Mouse (Mus musculus) brown adipose tissue, adult 24 weeks (tissue): Measurements from ENCODE around the gene Podxl2. TPM values are rescaled to one million over a fixed set of nuclear protein-coding genes. Genes with fewer than 3 reads are reported as not detected.

Experiments
- H3K27ac ChIP-seq: fragments of 200-500 bp; replicated peaks from 2 replicates; pipeline ENCODE4 v1.5.1; 2012; ENCODE audit warnings: low read depth, mild to moderate bottlenecking, low read length
- H3K4me1 ChIP-seq: fragments of 200-500 bp; 2 replicates; pipeline ENCODE4 v1.6.1; 2012; ENCODE audit warnings: low read length, mixed read lengths; ENCODE audit not compliant: control insufficient read depth, insufficient read depth, insufficient read length
- H3K4me3 ChIP-seq: fragments of 200-500 bp; 2 replicates; pipeline ENCODE4 v1.5.1; 2012; ENCODE audit warnings: low read depth, mild to moderate bottlenecking, low read length, moderate library complexity; ENCODE audit not compliant: insufficient read depth
- polyA plus RNA-seq: library from polyadenylated mRNA; stranded (reverse); fragments of >200 nt; gene quantifications from 2 replicates; pipeline ENCODE4 v1.2.4, GENCODE M21; 2012; ENCODE audit not compliant: missing spikeins, insufficient read depth, insufficient read length

Podxl2 gene
- polyA plus RNA-seq, 1 experiment, result 1.1 TPM

DNA sequence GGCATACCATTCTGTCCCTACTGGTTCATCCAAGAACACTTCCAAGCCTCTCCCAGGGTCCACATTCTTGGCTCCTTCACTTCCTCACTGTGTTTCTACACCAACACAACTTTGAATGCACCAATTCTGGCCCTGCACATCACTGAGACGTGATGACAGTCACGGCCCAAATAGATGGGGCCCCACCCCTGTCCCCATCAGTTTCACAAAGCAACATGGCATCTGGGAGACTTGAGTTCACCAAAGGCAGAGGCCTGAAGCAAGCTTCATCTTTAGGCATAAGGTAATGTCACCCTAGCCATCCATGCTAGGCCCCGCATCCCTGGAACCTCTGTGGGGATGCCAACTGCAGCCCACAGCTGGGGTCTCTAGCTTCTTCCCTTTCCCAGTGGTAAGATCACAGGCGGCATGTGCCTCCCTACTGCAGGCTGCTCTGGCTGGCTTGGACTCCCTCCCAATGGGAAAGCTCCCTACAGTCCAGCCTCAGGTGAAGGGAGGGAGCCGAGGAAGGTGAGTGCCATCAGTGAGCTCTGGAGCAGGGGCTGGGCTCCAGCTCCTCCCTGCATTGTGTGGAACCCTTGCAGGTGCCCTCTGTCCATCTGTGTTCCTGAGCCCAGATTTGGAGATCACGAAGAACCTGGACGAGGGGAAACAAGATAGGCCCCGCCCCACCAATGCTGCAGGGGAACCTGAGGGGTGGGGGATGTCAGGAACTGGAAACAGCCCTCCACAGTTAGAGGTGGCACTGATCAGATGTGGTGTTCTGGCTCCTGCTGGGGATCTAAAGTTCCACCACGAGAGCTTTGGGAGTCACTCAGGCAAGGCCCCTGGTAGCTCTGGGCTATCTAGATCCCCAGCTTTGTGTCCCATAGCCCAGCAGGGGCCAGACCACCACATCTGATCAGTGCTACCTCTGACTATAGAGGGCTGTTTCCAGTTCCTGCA lies 30.8 kb downstream of the Podxl2 start:
- peaks cover 5% of the 10 kb centered on the region; the same call in 1 of the 2 replicates for H3K4me1 ChIP-seq
- H3K4me3 ChIP-seq, result no peak overlapping the region
- no peak overlapping the region for H3K27ac ChIP-seq

DNA sequence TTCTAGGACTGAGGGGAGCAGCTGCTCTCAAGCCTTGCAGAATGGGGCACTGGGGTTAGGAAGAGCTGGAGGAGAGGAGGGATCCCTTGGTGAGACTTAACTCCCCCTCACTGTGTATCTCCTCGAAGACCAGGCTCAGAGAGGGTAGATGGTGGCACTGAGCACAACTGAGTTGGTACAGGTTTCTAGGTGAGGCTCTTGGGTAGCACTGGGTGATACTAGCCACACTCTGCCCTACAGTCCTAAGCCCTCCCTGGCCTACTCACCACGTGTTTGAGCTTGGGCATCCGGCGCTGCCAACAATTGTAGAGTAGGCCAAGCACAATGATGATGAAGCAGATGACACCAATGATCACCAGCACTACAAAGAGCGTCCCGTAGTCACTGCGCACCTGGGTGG lies 31.6 kb downstream of the Podxl2 start:
- Histone ChIP-seq H3K27ac (no peak overlapping the region), H3K4me3 (peak overlapping the region; percentile 62), H3K4me1 (peaks cover 5% of the 10 kb centered on the region; the same call in 1 of the 2 replicates)

DNA sequence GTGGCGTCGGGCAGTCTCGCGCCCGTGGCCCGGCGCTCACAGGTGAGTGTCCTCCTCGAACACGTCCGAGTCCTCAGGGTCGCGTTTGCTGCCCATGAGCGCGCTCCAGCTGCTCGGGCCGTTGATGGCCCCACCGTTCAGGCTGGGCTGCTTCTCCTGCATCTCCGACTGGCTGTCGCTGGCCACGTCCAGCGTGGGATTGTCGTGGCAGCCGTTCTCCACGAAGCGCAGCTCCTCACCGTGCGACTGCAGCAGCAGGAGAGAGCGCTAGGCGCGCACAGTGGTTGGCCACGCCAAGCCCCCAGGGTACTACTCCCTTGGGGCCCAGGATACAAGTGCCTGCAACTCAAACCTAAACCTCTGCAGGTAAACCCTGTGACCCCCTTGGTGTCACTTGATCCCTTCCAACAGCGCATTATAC lies 32.1 kb downstream of the Podxl2 start:
- H3K4me1 ChIP-seq, result peaks cover 5% of the 10 kb centered on the region; the same call in 1 of the 2 replicates
- H3K4me3 ChIP-seq, result peak overlapping the region; percentile 62
- H3K27ac ChIP-seq, result no peak overlapping the region

DNA sequence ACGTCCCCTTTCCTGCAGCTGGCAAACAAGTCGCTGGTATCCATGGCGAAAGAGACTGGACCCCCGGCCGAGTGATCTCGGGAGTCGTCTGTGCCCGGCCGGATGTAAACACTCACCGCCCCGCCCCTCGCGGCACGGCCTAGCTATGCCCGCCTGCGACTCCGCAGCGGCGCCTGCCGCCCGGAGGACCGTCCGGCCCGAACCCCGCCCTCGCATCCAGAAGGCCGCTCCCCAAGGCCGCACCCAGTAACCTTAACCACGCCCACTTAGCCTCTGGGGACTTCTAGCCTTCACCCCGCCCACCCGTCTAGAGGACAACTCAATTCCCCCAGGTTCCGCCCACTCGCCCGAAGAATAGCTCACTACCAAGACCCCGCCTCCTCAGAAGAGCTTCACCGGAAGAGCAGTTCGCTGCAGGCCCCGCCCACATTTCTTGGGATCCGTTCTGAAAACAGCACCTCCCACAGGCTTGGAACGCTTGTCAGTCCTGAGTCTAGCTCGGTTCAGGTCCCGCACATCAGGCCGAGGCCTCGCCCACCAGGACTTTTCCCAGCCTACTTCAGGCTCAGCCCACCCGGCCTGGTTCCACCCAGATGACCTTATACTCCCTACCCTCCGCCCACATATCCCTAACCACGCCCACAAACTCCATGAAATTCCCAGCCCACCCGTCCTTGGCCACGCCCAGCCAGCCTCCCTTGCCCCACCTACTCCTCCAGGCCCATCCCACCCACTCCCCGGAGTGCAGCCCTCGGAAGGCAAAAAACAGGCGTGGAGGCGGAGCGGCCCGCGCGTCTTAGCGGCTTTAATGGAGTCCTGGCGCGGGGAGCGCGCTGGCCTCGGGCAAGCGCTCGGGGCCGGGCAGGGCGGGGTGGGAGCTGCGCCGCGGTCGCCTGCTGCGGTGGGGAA lies 32.8 kb downstream of the Podxl2 start, which contains the start of gene Abtb1:
Gene Abtb1, minus strand, starts transcription at position 204 of the 909 bp plus-strand sequence.
- Histone ChIP-seq H3K4me1 (peaks cover 5% of the 10 kb centered on the region; the same call in 1 of the 2 replicates), H3K4me3 (peak within 1 kb of the TSS; percentile 73)

DNA sequence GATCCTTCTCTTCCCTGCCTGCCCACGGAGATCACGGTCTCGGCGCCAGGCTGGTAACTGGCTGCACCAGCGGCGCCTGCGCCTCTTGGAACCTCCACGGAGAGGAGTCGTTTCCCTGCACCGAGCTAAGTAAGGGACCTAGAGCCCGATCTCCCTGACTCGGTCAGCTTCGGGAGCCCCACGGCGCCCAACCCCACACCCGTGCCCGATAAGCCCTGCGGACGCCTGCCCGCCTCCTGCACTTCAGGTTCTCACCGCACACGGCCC lies 33.4 kb downstream of the Podxl2 start:
- Histone ChIP-seq H3K4me1 (peaks cover 5% of the 10 kb centered on the region; the same call in 1 of the 2 replicates), H3K4me3 (peak overlapping the region; percentile 73), H3K27ac (peak overlapping the region; percentile 53)

More for the DNA sequence above, 32.8 kb downstream of the Podxl2 start, which contains the start of gene Abtb1:
- peak within 1 kb of the TSS; percentile 53 for H3K27ac ChIP-seq

DNA sequence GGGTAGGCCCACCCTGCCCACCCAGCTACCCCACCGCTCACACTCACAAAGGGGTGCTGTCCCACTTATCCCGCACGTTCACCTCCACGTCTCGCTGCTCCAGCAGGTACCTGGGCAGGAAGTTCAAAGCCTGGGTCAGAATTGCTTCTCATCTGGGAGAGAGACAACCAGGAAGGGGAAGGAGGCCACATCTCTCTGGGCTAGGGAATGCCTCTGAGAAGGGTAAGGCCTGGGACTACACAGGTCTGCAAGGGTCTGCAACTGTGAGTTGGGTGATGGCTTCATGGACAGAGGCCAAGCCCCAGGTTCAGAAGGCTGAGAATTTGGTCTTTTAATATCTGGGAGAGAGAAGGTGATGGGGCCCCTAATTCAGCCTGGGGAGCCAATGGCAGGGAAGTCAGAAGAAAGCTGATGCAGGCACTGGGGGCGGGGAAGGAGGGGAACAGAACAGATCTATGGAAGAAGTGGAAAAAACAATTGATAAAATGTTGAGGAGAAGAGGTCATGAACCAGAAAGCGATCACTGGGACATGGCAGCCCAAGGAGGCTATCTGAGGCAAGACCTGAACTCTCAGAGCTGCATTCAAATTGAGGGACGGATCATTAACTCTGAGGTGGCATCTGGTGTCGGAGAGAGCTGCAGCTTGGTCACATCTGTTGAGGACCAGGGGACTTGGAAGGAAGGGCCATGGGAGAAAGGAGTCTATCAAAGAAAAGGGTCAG lies 33.9 kb downstream of the Podxl2 start:
- peak overlapping the region; percentile 73 for H3K4me3 ChIP-seq
- H3K27ac ChIP-seq, result peak overlapping the region; percentile 53; the same call in 1 of the 2 replicates
- peaks cover 5% of the 10 kb centered on the region; the same call in 1 of the 2 replicates for H3K4me1 ChIP-seq

DNA sequence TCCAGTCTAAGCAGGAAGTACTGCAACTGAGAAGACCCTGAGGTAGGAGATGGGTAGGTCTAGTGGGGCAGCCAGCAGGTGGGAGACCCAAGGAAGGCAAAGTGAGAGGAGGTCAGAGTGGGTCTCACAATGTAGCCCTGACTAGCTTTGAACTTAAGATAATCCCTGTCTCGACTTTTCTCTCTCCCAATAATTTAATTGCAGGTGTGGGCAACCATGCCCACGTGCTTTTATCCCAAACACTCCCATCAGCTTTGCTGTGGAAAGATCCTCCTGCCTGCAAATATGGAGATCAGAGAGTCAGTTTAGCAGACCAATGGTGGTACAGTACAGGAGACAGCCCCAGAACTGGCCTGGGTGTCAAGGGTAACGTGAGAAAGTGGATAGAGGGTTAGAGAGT lies 34.6 kb downstream of the Podxl2 start:
- Histone ChIP-seq H3K27ac (no peak overlapping the region), H3K4me1 (peaks cover 5% of the 10 kb centered on the region; the same call in 1 of the 2 replicates), H3K4me3 (0 out of 2 replicates have a peak overlapping the region, but pooled peaks have one; percentile 12)

DNA sequence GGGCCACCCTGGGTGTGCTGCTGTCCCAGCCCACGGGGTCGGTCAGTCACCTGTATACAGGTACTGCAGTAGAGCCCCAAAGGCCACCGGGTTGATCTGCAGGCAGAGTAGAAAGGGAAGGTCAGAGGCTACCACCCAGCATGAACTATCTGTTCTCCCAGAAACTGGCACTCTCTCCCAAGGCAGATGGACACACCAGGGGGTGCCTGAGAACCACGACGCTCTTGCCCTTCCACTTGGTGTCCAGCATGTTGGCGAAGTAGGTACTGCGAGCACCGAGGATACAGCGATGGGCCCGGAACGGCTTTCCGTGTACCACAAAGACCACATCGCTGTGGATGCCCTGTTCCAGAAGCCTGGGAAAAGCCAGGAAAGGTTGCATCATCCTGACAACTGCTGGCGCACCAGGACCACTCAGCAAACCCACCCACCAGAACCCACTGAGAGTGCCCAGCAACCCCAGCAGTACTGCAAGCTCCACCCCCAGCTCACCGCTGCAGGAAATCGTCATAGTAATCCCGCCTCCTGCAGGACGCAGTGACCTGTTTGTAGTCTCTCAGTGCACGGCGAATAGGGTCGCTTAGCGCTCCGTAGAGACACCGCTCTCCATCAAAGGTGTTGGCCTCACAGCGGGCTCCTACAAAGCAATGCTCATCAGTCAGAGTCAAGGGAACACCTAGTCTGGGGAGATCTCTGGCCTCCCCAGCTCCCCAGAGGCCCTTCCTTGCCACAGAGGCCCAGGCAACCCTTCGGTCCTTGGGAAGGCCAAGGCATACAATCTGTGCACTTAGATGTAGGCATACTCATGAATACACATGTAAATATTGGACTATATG lies 35.5 kb downstream of the Podxl2 start:
- H3K4me3 ChIP-seq, result 0 out of 2 replicates have a peak overlapping the region, but pooled peaks have one; percentile 7
- H3K4me1 ChIP-seq, result peaks cover 5% of the 10 kb centered on the region; the same call in 1 of the 2 replicates
- H3K27ac ChIP-seq, result no peak overlapping the region

DNA sequence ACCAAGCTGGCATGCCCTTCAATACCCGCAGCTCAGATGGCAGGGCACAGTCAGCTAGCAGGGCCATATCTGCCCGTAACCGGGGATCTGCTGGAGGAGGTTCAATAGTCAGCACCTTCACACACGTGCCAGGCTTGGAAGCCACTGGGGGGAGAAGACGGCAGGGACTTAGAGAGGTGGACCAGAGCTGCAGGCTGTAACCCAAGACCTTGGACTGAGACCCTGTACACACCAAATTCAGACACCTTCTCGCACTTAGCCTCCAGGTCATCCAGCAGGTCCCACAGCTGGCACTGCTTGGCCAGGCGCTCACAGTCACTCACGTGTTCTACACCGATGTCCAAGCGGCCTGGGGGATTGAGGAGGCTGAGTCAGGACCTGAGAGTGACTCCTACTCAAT lies 36.2 kb downstream of the Podxl2 start:
- Histone ChIP-seq H3K4me3 (no peak overlapping the region), H3K27ac (no peak overlapping the region), H3K4me1 (peaks cover 5% of the 10 kb centered on the region; the same call in 1 of the 2 replicates)

DNA sequence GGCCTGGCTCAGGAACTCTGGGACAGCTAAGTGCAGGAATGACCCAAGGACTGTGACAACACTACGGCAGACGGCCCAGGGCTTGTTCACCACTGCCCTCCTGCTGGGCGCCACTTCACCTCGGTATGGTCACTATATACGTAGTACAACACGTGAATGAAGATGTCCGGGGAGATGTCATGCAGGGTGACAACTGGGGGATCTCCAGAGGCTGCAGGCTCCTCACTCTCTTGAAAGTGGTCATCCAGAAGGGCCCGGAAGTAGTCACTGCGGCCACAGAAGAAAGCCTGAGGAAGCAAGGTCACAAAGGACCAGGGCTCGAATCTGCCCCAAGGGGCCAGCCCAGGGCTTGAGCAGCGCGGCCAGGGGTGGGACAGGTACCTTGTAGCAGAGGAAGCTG lies 36.8 kb downstream of the Podxl2 start:
- Histone ChIP-seq H3K4me1 (peaks cover 3% of the 10 kb centered on the region; the same call in 1 of the 2 replicates), H3K27ac (no peak overlapping the region), H3K4me3 (no peak overlapping the region)

DNA sequence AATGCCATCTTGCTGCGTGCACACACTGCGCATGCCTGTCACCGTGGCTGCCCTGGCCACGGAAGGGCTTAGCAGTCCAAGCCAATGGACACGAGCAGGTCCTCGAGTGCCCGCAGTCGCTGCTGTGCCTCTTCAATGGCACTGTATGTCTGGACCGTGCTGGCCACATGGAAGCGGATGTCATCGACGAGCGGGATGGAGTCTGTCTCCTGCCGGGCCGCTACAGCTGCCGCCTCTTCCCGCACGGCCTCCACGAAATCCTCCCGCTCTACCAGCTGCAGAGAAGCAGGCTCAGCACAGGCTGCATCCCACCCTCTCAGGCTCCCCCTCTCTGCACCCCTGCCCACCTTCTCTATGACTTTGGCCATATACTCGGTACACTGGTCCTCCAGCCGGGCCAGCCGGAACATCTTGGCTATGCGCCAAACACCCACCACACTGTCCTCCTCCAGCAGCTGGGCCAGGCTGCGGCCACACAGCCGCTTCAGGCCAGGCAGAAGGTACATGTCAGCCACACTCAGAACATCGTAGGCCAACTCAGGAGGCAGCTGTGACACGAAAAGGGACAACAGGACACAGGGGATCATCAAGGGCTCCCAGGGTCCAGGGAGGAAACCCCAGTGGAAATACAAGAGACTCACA lies 38.5 kb downstream of the Podxl2 start:
- H3K4me1 ChIP-seq, result peaks cover 3% of the 10 kb centered on the region; the same call in 1 of the 2 replicates
- H3K4me3 ChIP-seq, result no peak overlapping the region
- no peak overlapping the region for H3K27ac ChIP-seq

DNA sequence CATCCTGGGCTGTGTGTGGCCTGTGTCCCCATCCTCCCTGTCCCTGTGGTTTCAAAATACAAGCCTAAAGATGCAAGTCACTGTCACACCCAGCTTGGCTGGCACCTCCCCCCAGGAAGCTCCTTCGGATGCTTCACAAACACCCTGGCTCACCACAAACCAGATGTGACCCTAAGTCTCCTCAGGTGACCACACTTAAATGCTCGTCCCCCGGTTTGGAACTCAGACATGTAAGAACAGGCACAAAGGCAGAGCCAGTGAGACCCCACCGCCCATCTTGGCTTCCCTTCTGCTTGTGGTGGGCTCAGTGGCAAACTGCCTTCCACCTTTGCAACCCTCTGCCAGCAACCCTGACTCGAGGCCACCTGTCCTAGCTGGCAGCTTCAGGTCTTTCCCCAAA lies 39.8 kb downstream of the Podxl2 start:
- peaks cover 6% of the 10 kb centered on the region; the same call in 1 of the 2 replicates for H3K4me1 ChIP-seq
- no peak overlapping the region for H3K27ac ChIP-seq
- H3K4me3 ChIP-seq, result no peak overlapping the region

DNA sequence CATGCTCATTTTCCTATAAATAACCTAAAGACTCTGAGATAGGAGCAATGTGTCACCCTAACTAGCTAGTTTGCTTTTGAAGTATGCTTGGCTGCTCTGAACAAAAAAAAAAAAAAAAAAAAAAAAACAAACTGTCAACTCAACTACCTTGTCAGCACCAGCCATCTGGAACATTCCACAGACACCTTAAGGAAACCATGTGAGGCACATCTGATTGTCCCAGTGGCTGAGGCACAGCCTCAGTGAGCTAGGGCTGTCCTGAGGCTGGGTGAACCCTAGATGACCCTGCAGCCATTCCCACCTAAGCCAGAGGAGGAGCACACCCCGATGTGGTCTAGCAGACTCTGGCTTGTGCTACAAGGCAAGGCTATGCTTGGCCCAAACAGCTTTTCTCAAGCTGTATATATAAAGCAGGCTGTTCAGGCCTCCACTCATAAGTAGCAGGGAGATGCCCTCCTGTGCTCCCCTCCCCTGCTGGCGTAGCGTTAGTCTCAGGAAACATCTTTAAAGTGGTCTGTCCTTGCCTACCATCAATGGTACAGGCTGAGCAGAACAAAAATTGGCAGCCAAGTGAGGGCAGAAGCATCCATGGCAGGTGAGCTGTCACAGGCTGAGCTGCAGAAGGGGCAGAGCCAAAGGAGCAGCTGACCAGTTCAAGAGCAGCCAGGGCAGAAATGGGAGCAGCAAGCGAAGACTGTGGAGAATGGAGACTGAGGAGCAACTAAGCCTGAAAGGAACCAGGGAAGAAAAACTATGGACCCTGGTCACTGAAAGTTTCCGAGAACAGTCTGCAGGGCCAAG lies 41.3 kb downstream of the Podxl2 start:
- H3K27ac ChIP-seq, result no peak overlapping the region
- no peak overlapping the region for H3K4me3 ChIP-seq
- H3K4me1 ChIP-seq, result peaks cover 8% of the 10 kb centered on the region
